Mouse (Mus musculus) ovary, postnatal 10 days (tissue): ENCODE measurements around the gene Clec2l.
A peak's percentile ranks its signal among the peaks of the same experiment; 100 is the strongest.

Source experiments
- DNase-seq: peaks from one replicate; pipeline ENCODE4 v3.0.0; 2022; ENCODE audit warnings: low spot score

The Clec2l gene

GRCm38 (mm10) chr6:38662714-38663615, at the start of gene Clec2l:
Gene Clec2l, plus strand, starts transcription at chr6:38663069.
- peak; percentile 17 for DNase-seq

- no peak for DNase-seq
Measured at GRCm38 (mm10) chr6:38622406-38622805, 40.5 kb upstream of the Clec2l start.

- DNase-seq: no peak
Measured at GRCm38 (mm10) chr6:38623457-38623856, 39.4 kb upstream of the Clec2l start.

- DNase-seq: no peak
Measured at GRCm38 (mm10) chr6:38624439-38624838, 38.4 kb upstream of the Clec2l start.

GRCm38 (mm10) chr6:38626086-38626485, 36.8 kb upstream of the Clec2l start:
- no peak for DNase-seq

GRCm38 (mm10) chr6:38627081-38627480, 35.8 kb upstream of the Clec2l start:
- DNase-seq: no peak

- no peak for DNase-seq
Measured at GRCm38 (mm10) chr6:38627486-38627885, 35.4 kb upstream of the Clec2l start.

- DNase-seq: no peak
Measured at GRCm38 (mm10) chr6:38629556-38629955, 33.3 kb upstream of the Clec2l start.

GRCm38 (mm10) chr6:38632826-38633225, 30.0 kb upstream of the Clec2l start:
- no peak for DNase-seq

GRCm38 (mm10) chr6:38634461-38634860, 28.4 kb upstream of the Clec2l start:
- DNase-seq: no peak

- DNase-seq: peak; percentile 18
Measured at GRCm38 (mm10) chr6:38635941-38636851, 26.7 kb upstream of the Clec2l start.

GRCm38 (mm10) chr6:38636852-38637618, 25.8 kb upstream of the Clec2l start, which contains the start of gene Klrg2:
Gene Klrg2, minus strand, starts transcription at chr6:38637242.
- peak; percentile 17 for DNase-seq

GRCm38 (mm10) chr6:38640401-38640800, 22.5 kb upstream of the Clec2l start:
- no peak for DNase-seq

- DNase-seq: no peak
Measured at GRCm38 (mm10) chr6:38641228-38641627, 21.6 kb upstream of the Clec2l start.

GRCm38 (mm10) chr6:38641645-38642044, 21.2 kb upstream of the Clec2l start:
- DNase-seq: no peak

- DNase-seq: no peak
Measured at GRCm38 (mm10) chr6:38642593-38642992, 20.3 kb upstream of the Clec2l start.

- no peak for DNase-seq
Measured at GRCm38 (mm10) chr6:38643039-38643438, 19.8 kb upstream of the Clec2l start.

- no peak for DNase-seq
Measured at GRCm38 (mm10) chr6:38649545-38649944, 13.3 kb upstream of the Clec2l start.

- peak; percentile 22 for DNase-seq
Measured at GRCm38 (mm10) chr6:38650263-38650937, 12.5 kb upstream of the Clec2l start.

GRCm38 (mm10) chr6:38661626-38662025, 1.2 kb upstream of the Clec2l start:
- no peak for DNase-seq

- no peak for DNase-seq
Measured at GRCm38 (mm10) chr6:38669580-38669979, 6.7 kb downstream of the Clec2l start.
